Mouse (Mus musculus): ENCODE data around the gene Plxna3. TPM values are rescaled to one million over a fixed set of nuclear protein-coding genes. Genes with fewer than 3 reads are reported as not detected.
A peak's percentile ranks its signal among the peaks of the same experiment; 100 is the strongest.

Plxna3 gene
- total and polyA plus RNA-seq, 2 experiments from 2014 or later = 17.9 to 149 TPM

DNA sequence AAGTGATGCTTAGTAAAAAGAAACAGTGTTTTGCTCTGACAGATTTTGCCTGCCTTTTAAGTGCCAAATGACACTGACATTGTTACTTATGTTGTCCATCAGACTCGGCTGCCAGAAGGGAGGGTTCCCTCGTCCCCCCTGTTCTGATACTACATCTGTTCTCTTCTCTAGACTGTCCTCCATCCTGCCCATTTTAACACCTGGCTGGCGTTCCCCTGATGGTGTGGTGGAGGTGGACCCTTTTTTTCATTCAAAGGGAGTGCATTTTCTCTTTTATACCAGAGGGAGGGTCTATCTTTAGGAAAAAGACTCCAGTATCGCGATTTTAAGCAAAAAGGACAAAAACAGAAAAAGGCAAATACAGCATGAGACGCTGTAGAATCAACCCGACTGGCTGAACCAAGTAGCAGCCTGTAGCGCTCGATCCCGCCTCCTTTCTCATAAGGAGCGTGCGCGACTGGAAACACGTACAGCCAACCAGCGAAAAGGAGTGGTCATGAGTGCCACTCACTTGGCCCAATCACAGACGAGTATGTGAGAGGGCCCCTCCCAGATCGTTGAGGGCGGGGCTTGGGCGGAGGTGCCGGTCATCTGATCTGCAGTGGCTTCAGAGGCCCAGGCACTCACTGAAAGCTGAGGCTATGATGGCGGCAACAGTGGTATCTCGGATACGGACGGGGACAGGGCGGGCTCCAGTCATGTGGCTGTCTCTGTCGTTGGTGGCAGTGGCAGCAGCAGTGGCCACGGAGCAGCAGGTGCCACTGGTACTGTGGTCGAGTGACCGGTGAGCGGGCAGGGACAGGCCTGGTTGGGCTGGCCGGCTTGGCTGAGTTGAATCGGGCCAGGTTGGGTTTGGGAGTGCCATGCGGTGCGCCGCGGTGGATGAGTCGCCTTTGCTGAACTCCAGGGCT, 32.1 kb upstream of the Plxna3 start, which contains the start of gene Atp6ap1:
TSS of gene Atp6ap1 (plus strand) at position 560 of the 911 bp plus-strand sequence.
- H3K27ac ChIP-seq = peak within 1 kb of the TSS; percentile 81
- DNase-seq (ENCODE audit: low spot score) (peak; percentile 96), ATAC-seq (peak; percentile 99)
- no peak for TF ChIP-seq CTCF (IDR thresholded peaks at IDR 0.05; ENCODE audit: low read depth)
- H3K27me3 ChIP-seq (ENCODE audit: insufficient read depth, low read length) = no peaks in the 10 kb centered on the region
- WGBS = 26% methylated on average over 37 of the region's 37 CpGs
- H3K9ac ChIP-seq (replicated peaks; ENCODE audit: low read length) = peak within 1 kb of the TSS; percentile 74
- no peaks in the 10 kb centered on the region for H3K9me3 ChIP-seq (ENCODE audit: low read length)
- H3K36me3 ChIP-seq (ENCODE audit: insufficient read depth, low read length) = 0 out of 2 replicates have a peak, but pooled peaks cover 10% of the 10 kb centered on the region
- H3K4me3 ChIP-seq (ENCODE audit: low read length) = peak within 1 kb of the TSS; percentile 62
- H3K4me1 ChIP-seq (ENCODE audit: insufficient read depth, low read length) = no peaks in the 10 kb centered on the region
- peak within 1 kb of the TSS; percentile 66 for H3K4me2 ChIP-seq (ENCODE audit: low read depth, low read length)

DNA sequence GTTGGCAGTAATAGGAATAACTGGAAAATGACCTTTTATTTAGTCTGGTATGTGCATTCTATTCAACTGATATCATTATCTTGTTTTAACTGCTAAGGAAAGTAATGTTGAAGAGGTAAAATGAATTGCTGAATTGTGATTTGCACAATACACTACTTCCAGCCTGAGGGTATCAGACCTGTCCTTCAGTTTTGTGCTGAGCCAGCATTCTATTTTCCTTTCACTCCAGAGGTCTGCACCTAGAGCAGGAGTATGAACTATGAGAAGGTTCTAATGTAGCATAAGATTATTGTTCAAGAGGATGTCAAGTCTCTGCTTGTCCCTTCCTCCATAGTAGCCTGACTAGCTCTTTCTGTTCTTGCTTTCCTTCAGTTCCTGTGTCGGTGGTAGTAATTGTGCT, 30.5 kb upstream of the Plxna3 start:
- H3K4me3 ChIP-seq (ENCODE audit: low read length) = no peak overlapping the region
- no peaks in the 10 kb centered on the region for H3K9me3 ChIP-seq (ENCODE audit: low read length)
- no peak for TF ChIP-seq CTCF (IDR thresholded peaks at IDR 0.05; ENCODE audit: low read depth)
- no peak overlapping the region for H3K4me2 ChIP-seq (ENCODE audit: low read depth, low read length)
- DNase-seq (ENCODE audit: low spot score) = no peak
- ATAC-seq = no peak
- no peak overlapping the region for H3K9ac ChIP-seq (replicated peaks; ENCODE audit: low read length)
- H3K27ac ChIP-seq = no peak overlapping the region
- H3K27me3 ChIP-seq (ENCODE audit: insufficient read depth, low read length) = no peaks in the 10 kb centered on the region
- H3K36me3 ChIP-seq (ENCODE audit: insufficient read depth, low read length) = 0 out of 2 replicates have a peak, but pooled peaks cover 10% of the 10 kb centered on the region
- no peaks in the 10 kb centered on the region for H3K4me1 ChIP-seq (ENCODE audit: insufficient read depth, low read length)
- 75% methylated on average over 1 of the region's 1 CpGs for WGBS

DNA sequence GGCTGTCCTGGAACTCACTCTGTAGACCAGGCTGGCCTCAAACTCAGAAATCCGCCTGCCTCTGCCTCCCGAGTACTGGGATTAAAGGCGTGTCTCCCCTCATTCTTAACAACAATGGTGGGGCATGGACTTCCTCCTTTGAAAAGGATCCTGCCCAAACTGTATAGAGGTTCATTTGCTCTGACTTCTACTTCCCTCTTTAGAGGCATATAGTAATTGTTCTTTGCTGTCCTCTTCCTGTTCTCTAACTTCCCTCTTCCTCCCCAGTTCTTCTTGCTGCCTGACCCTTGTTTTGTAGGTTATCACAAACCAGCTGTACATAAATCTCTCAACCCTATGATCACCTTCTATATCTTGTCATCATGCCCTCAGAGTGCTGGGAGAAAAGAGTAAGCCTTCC, 29.1 kb upstream of the Plxna3 start:
- no peaks in the 10 kb centered on the region for H3K9me3 ChIP-seq (ENCODE audit: low read length)
- no peaks in the 10 kb centered on the region for H3K4me1 ChIP-seq (ENCODE audit: insufficient read depth, low read length)
- no peak overlapping the region for H3K27ac ChIP-seq
- WGBS = 77% methylated on average over 3 of the region's 3 CpGs
- H3K4me2 ChIP-seq (ENCODE audit: low read depth, low read length) = no peak overlapping the region
- no peak overlapping the region for H3K4me3 ChIP-seq (ENCODE audit: low read length)
- 0 out of 2 replicates have a peak, but pooled peaks cover 10% of the 10 kb centered on the region for H3K36me3 ChIP-seq (ENCODE audit: insufficient read depth, low read length)
- ATAC-seq (no peak), DNase-seq (ENCODE audit: low spot score) (no peak)
- no peak overlapping the region for H3K9ac ChIP-seq (replicated peaks; ENCODE audit: low read length)
- H3K27me3 ChIP-seq (ENCODE audit: insufficient read depth, low read length) = no peaks in the 10 kb centered on the region
- TF ChIP-seq CTCF (IDR thresholded peaks at IDR 0.05; ENCODE audit: low read depth) = no peak

DNA sequence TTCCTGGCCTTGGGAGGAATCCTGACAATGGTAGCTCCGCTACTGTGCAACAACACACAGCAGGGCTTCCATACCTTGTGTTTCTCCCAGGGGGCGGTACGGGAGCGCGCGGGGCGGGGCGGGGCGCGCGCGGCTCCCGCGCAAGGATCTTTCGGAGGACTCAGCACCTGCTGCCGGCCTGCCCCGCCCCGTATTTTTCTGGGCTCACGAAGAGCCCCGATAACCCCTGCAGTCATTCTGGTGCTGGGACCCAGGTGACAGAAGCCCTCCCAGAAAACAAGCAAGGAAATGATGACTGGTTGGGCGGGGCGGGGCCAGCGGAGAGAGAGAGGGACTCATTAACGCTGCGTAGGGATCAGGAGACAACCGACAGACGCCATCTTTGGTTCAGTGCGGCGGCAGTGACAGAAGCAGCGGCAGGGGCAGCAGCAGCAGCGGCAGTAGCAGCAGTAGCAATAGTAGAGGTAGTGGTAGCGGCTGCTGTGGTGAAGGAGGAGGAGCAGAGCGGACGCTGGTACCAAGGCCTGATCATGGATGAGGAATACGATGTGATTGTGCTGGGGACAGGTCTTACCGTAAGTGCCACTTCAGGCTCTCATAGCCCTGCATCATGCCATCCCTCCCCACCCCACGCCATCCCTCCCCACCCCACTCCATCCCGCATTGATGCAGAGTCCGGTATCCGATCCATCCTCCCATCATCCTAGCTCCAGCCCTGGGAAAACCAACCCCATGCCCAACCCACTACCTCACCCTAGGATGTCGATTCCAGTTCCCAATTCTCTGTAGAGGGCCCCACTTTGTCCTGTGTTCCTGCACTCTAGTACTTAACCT, 23.8 kb upstream of the Plxna3 start, which contains the start of gene Gdi1:
TSS of gene Gdi1 (plus strand) at position 132 of the 834 bp plus-strand sequence.
- Histone ChIP-seq H3K36me3 (ENCODE audit: insufficient read depth, low read length) (peaks cover 12% of the 10 kb centered on the region; the same call in 1 of the 2 replicates), H3K4me3 (ENCODE audit: low read length) (peak within 1 kb of the TSS; percentile 54), H3K9me3 (ENCODE audit: low read length) (no peaks in the 10 kb centered on the region), H3K4me1 (ENCODE audit: insufficient read depth, low read length) (no peaks in the 10 kb centered on the region), H3K27me3 (ENCODE audit: insufficient read depth, low read length) (no peaks in the 10 kb centered on the region), H3K9ac (replicated peaks; ENCODE audit: low read length) (peak within 1 kb of the TSS; percentile 65), H3K27ac (peak within 1 kb of the TSS; percentile 92), H3K4me2 (ENCODE audit: low read depth, low read length) (peak within 1 kb of the TSS; percentile 65)
- DNase-seq (ENCODE audit: low spot score) = peak; percentile 87
- 16% methylated on average over 40 of the region's 41 CpGs for WGBS
- ATAC-seq = peak; percentile 86
- TF ChIP-seq CTCF (IDR thresholded peaks at IDR 0.05; ENCODE audit: low read depth) = no peak

GRCm38 (mm10) chrX:74312540-74313464, 16.1 kb upstream of the Plxna3 start, which contains the start of gene Fam50a:
Fam50a (plus strand) TSS chrX:74313033.
- TF ChIP-seq CTCF (IDR thresholded peaks at IDR 0.05; ENCODE audit: low read depth) = no peak
- H3K4me3 ChIP-seq (ENCODE audit: low read length) = peak within 1 kb of the TSS; percentile 50
- no peaks in the 10 kb centered on the region for H3K27me3 ChIP-seq (ENCODE audit: insufficient read depth, low read length)
- ATAC-seq (peak; percentile 97), DNase-seq (ENCODE audit: low spot score) (peak; percentile 94)
- H3K4me2 ChIP-seq (ENCODE audit: low read depth, low read length) = peak within 1 kb of the TSS; percentile 67
- 29% methylated on average over 59 of the region's 59 CpGs for WGBS
- peak within 1 kb of the TSS; percentile 67 for H3K9ac ChIP-seq (replicated peaks; ENCODE audit: low read length)
- H3K9me3 ChIP-seq (ENCODE audit: low read length) = no peaks in the 10 kb centered on the region
- H3K4me1 ChIP-seq (ENCODE audit: insufficient read depth, low read length) = no peaks in the 10 kb centered on the region
- peak within 1 kb of the TSS; percentile 84 for H3K27ac ChIP-seq
- peaks cover 9% of the 10 kb centered on the region; the same call in 1 of the 2 replicates for H3K36me3 ChIP-seq (ENCODE audit: insufficient read depth, low read length)

Data from hindbrain, postnatal 0 days (tissue).